Mouse (Mus musculus): ENCODE data around the gene Ccdc62.
A peak's percentile ranks its signal among the peaks of the same experiment; 100 is the strongest.

Ccdc62 gene

DNA sequence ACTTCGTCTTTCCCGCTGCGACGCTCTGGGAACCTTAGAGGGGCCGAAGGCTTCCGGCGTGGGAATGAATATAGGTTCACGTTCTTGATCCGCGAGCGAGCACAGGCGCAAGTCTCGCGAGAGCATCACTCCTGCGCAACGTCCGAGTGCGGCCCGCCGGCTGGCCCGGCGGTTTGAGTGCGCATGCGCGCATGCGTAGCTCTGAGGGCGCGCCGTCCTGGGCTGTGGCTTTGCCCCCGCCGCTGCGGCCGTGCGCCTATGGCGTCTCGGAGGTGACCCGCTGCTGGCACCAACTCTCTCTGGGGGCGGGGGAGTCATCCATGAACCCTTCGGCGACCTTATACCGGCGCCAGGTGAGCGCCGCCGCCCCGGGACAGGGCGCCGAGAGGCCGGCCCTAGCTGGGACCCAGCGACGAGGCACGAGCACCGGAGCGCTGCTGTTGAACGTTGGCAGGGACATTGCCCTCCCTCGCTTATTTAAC lies at the start of gene Ccdc62:
Gene Ccdc62, plus strand, starts transcription at position 172 of the 482 bp plus-strand sequence.
- DNase-seq, result peak; percentile 97

DNA sequence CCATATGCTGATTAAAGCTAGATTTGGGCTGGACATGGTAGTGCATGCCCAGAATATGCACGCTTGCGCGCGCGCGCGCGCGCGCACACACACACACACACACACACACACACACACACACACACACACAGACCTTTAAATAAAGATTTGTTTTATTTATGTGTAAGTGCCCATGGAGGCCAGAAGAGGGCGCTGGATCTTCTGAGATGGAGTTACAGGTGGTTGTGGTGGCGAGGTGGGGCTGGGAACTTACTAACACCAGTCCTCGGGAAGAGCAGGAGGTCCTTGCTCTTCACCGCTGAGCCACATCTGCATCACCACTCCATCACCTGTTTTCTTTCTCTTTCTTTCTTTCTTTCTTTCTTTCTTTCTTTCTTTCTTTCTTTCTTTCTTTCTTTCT lies 49.7 kb upstream of the Ccdc62 start:
- no peak for DNase-seq

DNA sequence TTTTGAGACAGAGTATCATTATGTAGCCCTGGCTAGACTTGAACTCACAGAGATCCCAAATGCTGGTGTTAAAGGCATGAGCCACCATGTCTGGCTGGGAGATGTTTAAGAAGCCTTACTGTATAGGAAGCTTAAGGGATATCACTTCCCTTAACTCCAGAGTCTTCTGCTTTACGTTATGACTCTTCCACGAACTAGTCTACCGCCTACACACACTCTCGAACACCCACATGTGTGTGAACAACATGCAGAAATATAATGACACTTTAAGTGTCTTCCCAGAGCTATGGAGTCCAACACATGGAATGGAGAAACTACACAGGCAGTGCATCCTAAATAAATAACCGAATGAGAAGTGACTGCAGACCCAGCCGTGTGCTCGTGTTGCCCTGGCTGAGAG lies 46.6 kb upstream of the Ccdc62 start:
- DNase-seq, result no peak

DNA sequence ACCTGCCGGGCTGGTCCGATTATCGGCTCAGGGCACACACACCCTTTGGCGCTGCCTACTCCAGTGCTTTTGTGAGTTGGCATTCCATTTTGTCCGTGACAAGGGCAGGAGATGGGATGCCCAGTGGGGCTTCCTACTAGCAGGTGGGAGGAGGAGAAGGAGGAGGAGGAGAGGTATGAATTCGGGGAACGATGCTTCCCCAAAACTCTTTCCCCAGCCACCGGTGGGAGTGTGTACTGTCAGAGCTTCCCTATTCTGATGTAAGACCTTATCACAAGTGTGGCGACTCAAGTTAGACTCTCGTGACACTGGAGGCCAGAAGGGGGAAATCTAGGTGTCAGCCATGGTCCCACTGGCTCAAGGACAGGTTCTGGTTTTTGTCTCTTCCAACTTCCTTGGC lies 46.1 kb upstream of the Ccdc62 start:
- no peak for DNase-seq

DNA sequence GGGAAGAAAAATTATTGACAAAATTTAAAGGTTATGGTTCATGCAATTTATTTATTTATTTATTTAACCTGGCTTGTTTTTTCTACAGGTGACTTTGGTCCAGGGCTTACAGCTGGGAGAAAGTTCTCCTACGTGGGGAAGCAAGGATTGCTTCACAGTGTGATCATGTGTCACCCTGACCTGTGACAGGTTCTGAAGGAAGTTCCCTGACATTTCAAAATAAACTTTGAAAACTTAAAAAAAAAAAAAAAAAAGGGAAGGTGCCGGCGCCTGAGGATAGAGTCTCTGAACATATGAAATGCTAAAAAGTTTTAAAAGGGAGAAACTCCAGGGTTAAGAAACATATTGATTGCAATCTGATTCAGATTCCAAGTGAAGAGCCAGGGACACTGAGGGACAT lies 44.1 kb upstream of the Ccdc62 start:
- no peak for DNase-seq

DNA sequence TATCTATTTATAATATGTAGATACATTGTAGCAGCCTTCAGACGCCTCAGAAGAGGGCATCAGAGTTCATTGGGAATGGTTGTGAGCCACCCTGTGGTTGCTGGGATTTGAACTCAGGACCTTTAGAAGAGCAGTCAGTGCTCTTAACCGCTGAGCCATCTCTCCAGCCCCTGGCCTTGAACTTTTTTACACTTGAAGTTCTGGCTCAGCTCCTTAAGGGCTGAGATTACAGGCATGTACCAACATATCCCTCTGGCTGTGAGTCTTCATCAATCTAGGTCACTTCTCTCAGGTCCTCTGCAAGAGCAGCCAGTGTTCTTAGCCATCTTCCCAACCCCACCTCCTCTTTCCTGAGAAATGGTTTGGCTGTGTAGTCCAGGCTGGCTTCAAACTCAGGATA lies 40.2 kb upstream of the Ccdc62 start:
- DNase-seq, result no peak

DNA sequence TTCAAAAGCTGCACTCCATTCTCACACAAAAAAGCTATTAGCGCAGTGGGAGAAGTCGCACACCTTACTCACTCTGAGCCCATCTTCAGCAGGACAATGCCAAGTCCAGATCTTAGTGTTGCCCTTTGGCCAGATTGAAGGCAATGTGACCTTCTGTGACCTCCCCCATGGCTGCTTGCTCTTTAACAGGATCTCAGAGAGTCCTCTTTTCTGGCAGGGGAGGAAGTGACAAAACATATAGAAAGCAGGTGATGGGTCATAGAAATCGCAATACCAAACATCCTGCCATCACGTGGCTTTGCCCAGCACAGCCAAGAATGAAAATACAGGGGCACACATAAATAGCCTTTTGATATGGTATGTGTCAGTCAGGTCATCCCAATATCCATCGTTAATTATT lies 39.5 kb upstream of the Ccdc62 start:
- no peak for DNase-seq

DNA sequence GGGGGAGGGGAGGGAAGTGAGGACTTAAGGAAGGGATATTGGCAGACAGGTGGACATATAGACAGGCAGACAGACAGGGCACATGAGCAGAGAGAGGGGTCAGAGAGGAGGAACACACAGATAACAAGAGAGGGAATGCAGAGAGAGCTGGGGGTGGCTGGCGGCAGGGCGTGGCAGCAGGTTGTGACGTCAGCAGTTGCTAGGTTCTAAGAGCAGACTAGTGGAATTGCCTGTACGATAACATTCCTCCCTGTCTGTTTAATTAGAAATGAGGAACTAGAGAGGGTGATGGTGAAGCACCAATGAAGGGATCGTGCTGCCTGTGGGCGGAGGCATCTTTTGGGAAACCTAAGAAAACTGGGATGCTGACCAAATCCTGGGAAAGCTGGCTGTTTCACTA lies 38.8 kb upstream of the Ccdc62 start:
- DNase-seq, result peak; percentile 37

DNA sequence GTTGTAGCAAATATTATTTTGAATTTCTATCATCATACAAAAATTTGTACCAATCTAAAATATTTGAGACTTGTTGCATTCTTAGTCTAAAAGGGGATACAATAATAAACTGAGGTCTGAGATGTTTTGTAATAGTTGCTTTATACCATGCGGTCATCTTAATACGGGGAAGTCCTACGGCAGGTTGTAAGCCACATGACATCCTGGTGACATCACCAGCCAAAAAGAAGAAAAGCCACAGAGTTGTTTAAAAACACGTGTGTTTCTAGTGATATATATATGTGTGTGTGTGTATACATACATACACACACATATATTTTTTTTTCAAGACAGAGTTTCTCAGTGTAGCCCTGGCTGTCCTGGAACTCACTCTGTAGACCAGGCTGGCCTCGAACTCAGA lies 37.0 kb upstream of the Ccdc62 start:
- DNase-seq, result no peak

DNA sequence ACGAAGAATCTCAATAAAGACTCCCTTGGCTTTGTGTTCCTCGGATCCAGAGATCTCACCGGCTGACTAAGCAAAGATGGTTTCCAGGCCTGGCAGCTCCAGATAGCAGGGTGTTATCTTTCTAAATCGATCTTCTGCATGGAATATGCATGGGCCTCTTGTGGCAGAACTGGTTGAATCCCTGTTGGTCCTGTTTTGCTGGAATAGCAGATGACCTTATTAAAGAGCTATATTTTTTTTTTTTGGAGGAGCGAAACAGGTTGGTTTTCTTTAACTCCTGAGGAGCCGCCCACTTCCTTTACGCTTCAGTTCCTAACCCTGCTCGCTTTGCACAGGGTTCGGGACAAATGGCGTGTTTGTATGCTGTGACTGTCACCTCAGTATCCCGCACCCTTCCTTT lies 34.1 kb upstream of the Ccdc62 start:
- DNase-seq, result no peak

DNA sequence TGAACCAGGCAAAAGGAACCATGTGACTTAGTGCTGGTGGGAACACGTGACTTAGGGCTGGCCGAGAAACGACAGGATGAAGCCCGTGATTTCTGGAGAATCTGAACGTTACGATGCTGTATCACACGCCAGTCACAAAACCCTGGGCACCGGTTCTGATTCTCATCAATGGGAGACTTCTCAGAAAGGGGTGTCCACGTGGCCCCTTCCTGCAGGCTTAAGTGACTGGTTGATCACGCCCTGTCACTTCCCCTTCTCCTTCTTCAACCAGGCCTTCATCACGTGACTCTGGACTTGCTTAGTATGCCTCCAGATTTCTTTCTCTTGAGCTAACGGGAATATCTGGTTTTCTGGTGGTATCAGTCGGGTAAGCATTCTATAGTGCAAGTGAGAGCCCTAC lies 33.1 kb upstream of the Ccdc62 start:
- no peak for DNase-seq

DNA sequence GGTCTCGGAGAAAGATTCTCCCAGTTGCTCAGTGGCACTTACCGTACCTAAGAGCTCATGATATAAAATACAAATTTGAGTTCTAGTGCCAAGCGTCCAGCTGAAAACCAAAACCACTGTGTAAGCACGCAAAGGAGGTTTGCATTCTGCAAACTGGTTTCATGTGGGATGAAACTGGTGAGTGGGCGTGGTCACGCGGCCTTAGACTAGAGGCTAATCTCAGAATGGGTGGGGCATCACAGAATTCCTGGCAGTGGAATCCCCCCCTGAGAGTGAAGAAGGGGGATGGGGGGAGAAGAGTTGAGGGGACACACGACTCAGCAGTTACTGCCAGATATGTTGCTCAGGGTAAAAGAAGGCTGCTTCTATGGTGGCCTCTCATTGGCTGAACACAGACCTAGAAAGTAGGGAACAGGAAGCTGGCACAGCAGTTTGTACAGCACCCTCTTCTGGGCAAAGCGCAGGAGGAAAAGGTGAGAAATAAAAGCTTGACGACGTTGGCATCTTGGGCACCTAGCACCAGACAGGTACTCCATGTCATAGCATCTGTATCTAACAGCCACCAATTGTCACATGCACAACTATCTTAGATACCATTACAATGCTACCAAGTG lies 26.3 kb upstream of the Ccdc62 start:
- DNase-seq, result no peak

DNA sequence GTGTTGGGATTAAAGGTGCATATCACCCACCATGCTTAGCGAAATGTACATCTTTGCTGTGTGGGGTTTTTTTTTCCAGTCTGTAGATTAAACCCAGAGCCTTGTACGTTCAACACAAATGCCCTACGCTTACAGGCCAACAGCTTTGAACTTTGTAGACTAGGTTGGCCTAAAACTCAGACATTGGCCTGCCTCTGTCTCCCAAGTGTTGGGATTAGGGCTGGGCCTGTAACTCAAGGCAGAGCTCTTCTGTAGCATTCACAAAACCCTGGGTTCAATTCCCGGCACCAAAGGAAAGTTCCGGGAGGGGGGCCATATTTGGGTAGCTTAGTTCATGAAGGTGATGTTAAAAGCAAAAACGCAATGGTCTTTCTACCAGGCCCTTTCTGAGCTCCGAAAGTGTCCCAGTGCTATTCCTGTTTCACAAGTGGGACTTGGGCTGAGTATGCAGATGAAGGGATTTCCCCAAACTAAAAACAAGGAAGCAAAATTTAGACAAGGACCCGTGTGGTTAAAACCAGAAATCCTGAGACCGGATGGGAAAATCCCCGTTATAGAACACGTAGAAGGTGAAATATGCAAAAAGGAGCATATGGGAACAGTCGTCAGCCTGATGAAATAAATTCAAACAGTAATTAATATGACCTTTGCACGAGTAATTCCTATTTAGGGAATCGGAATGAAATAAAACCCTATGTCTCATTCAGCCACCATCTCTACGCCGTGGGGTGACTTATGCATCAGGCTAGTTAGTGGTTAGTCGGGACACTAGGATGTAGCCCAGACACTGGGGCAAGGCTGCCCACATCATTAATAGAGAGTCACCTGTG lies 24.1 kb upstream of the Ccdc62 start:
- DNase-seq, result no peak

DNA sequence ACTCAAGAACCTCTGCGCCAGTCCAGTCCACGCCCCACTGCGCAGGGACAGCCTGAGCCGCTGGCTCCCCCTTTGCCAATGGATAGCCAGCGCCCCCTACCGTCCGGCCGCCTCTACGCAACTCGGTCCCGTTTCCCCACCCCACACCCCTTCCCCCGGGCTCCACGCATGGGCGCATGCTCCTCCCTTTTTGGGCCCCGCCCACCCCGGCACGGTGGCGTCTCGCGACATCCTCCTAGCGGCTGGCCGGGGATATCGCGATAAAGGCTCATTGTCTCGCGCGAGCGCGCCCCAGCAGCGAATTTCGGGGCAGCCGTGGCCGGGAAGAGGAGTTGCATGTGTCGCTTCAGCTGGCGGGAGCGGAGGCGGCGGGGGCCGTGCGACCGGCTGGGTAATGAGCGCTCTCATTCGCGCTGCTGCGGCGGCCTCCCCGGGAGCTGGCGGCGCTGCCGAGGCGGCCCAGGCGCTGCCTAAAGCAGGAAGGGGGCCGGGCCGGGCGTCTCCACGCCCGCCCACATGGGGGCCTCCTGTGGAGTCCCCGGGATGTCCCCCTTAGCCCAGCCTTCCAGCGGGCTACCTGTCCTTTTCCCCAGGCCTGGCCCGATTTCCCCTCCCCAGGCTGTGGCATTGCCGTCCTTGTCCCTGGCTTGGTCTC lies 23.4 kb upstream of the Ccdc62 start, which contains the start of gene Denr:
Gene Denr, plus strand, starts transcription at position 200 of the 655 bp plus-strand sequence.
- DNase-seq, result peak; percentile 100

DNA sequence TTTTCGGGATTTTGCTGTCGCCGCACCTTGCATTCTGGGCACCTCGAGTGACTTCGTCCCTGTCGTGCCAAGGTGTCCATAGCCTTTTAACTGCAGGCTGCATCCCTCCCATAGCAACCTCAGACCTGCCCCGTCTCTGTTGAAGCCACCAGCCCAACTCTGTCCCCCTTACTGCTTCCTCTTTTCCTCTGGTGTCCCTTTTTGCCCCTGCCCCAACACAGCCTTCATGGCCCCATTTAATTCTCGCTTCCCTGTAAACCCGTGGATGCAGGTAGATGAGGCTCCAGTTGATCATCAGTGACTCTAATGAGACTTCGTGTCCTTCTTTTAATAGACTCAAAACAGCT lies 22.9 kb upstream of the Ccdc62 start:
- DNase-seq, result no peak

DNA sequence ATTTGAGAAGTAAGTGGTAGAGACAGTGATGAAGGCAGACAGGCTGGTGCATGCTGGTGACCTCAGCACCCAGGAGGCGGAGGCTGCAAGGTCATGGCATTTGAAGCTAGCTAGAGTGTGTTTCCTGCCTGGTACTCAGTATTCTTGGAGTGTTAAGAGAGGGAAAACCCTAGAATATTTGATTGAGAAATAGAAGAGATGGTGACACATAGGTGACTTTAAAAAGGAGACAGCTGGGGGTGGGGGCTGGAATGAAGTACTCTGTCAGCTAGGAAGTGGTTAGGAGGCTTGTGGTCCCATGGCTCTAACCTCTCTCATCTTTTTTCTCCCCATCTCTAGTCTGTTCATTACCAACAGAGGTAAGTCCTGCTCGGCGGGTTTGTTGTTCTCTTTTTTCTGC lies 15.6 kb upstream of the Ccdc62 start:
- no peak for DNase-seq

DNA sequence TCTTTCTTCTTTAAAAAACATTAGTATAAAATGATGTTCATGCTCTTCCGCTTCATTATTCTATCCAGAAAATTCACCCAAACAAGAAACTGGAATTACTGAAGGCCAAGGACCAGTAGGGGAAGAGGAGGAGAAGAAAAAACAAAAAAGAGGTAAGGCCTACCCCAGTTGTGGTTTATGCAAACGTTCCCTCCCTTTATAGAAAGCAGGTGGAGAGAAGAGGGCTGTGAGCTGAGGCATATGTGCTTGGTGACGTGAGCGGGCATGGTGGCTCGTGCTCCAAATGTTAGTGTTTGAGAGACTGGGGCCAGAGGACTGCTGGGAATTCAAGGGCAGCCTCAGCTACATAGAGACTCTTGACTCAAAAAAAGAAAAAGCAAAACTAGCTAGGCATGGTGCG lies 8.4 kb upstream of the Ccdc62 start:
- DNase-seq, result no peak

DNA sequence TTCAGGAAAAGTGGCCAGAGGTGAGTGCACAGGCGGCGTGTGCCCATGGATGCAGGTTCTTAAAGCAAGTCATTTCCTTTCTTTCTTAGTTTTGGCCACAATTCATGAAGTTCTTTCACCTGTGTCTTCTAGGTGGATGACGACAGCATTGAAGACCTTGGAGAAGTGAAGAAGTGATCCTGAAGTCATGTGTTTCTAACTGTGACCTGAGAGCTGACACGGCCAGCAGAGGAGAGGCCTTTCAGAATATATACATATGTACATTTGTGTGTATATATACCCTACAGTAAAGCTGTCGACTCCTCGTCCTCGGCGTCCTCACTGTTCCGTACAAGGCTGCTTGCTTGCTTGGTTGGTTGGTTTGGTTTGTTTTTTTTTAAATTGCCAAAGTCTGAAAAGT lies 3.4 kb upstream of the Ccdc62 start, which contains the start of gene Gm43518:
Gene Gm43518, plus strand, starts transcription at position 301 of the 400 bp plus-strand sequence.
- no peak for DNase-seq

DNA sequence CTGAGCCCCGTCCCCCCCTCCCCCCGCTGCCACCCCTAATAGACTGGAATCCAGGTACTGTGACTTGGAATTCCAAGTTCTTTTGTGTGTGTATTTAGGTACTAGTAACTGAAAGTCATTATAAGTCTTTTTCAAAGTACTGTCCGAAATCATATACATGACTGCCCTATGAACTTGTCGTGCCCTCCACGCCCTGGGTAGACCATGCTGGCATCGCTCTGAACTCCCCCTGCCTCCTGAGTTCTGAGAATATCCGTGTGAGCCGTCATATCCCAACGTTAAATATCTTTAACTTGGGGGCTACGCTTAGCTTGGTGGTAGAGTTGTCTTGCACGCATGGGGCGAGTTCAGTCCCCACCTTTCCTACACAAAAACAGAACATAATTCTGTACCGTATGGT lies 652 bp downstream of the Ccdc62 start:
- no peak for DNase-seq

DNA sequence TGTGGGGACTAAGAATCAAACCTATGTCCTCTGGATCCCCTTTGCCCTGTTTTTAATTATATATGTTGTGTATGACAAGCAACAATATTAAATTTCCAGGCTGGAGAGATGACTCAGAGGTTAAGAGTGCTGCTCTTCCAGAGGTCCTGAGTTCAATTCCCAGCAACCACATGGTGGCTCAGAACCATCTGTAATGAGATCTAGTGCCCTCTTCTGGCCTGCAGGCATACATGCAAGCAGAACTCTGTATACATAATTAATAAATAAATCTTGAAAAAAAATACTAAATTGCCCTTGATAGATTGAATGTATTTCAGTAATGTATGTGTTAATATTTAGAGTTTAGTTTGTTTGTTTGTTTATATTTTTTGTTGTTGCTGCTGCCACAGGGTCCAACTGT lies 2.4 kb downstream of the Ccdc62 start:
- no peak for DNase-seq

DNA sequence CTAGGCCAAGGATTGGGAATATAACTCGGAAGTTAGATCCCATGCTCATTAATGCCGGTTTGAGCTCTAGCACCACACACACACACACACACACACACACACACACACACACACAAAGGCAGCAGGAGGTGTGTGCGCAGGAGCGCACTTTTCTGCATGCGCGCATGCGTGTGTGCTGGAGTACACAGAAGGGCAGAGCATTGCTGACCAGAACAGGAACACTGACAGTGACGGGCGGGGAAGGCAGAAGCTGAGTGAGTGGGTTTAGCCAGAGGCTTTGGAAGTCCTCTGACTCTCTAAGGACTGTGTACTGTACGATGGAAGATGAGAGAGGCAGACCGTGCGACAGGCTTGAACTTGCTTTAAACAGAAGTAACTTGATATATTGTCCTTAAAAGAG lies 3.1 kb downstream of the Ccdc62 start:
- peak; percentile 71 for DNase-seq

DNA sequence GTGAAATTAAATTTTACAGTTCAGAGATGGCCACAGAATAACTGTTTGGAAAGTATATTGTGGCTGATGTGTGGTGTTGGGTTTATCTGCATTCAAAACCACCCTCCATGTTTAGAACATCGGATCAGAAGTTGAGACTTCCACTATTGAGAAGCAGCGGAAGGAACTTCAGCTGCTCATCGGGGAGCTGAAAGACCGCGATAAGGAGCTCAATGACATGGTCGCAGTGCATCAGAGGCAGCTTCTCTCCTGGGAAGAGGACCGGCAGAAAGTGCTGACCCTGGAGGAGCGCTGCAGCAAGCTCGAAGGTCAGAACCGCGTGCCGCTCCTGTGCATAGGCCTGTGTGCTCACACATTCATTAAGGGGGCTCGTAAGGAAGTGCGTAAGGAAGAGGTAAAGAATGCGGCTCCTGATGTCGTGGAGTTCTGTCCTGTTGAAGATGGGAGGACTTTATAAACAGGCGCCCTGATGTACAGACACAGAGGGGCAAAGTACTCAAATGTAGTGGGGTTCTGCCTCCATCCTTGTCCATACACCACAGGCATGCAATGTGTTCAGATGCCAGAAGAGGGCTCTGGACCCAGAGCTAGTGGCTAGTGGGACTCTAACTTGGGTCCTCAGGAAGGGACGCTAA lies 3.6 kb downstream of the Ccdc62 start:
- peak; percentile 70 for DNase-seq

DNA sequence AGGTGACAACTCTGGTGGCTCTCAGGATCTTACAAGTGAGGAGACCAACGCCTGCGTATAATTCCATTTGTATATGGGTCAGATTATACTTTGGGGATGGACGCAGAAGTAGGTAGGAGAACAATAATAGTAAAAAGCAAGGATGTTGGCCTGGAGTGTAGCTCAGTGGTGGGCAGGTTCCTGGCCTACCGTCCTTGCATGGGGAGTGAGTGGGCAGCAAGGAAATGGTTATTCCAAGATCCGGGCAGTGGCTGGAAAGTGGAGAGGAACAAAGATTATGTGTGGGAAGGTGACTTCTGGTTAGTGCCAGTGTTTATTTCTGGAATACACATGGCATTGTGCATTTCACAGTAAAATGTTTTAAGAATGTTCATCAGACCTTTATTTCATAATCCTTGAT lies 5.5 kb downstream of the Ccdc62 start:
- DNase-seq, result no peak
